Mouse (Mus musculus) megakaryocyte, embryonic 14.5 days (primary cell): ENCODE data around the gene Rita1.

ENCODE experiments used
- FLI1 ChIP-seq: IDR thresholded peaks from 2 replicates; pipeline ENCODE4 v1.6.1; 2012; ENCODE audit warnings: low read length, inconsistent platforms, mixed read lengths
- GATA1 ChIP-seq: IDR thresholded peaks from 3 replicates; pipeline ENCODE4 v1.6.1; 2012; ENCODE audit warnings: mixed read lengths, low read length, inconsistent platforms, borderline replicate concordance

DNA sequence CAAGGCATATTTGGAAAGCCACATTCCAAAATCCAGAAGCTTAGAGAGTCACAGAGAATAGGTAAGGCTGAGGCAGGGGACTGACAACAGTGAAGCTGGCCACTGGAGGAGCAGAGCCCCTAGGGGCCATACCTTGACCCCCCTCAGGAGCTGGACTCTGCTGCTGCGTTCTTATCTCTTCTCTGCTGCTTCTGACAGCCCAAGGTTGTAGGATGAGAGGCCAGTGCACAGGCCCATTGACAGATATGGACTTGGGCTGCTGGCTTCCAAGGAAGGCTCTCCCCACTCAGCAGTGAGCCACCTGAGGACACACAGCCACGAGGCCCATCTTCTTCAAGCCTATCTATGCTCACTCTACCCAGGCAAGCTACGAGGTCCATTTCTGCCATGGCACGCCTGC lies 43.4 kb downstream of the Rita1 start:
- TF ChIP-seq GATA1 = no peak
- no peak for TF ChIP-seq FLI1
